Mouse (Mus musculus): ENCODE data around the gene Fam163b. TPM values are rescaled to one million over a fixed set of nuclear protein-coding genes. Genes with fewer than 3 reads are reported as not detected.

The Fam163b gene
- total and polyA plus RNA-seq, 3 experiments, result not detected

DNA sequence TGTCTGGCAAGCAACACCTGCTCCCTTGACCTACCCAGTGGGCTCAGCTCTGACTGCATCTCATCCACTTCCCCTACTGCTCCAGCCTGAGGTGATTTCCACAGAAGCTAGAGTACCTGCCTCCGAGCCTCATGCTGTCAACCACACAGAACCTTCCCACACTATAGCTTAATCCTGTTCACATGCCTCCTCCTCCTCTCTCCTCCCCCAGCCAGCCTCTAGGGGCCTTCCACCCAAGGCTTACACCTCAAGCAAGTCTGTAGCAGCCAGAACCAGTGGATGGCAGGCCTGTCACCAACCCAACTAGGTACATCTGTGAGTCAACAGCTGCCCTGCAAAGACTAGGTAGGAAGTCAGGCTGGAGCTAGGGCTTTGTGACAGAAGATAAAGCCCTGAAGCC is 5.5 kb downstream of the Fam163b start:
- Histone ChIP-seq H3K9ac (ENCODE audit: control insufficient read depth, low read depth, low read length, poor library complexity, severe bottlenecking) (no peak overlapping the region), H3K27ac (ENCODE audit: control insufficient read depth, low read depth, low read length) (no peak overlapping the region), H3K9me3 (replicated peaks; ENCODE audit: insufficient read depth, low read length) (no peaks in the 10 kb centered on the region), H3K27me3 (ENCODE audit: control insufficient read depth in 1 of 2, insufficient read depth in 2 of 2, low read length in 2 of 2) (peaks cover 0 to 14% of the 10 kb centered on the region in 2 experiments; a peak in 3 of 4 replicates), H3K4me3 (ENCODE audit: control insufficient read depth in 1 of 2, insufficient read depth in 1 of 2, low read depth in 2 of 2, low read length in 2 of 2) (no peak overlapping the region), H3K4me1 (ENCODE audit: control insufficient read depth in 1 of 2, insufficient read depth in 2 of 2, low read length in 2 of 2) (no peaks in the 10 kb centered on the region), H3K79me2 (ENCODE audit: control insufficient read depth, insufficient read depth, low read length, poor library complexity) (no peaks in the 10 kb centered on the region), H3K36me3 (ENCODE audit: control insufficient read depth in 1 of 2, insufficient read depth in 2 of 2, low read length in 2 of 2) (no peaks in the 10 kb centered on the region)
- TF ChIP-seq MAX (IDR thresholded peaks at IDR 0.05; ENCODE audit: low read length), result no peak
- TF ChIP-seq KAT2A (conservative IDR thresholded peaks at IDR 0.05; ENCODE audit: low read depth, low read length), result no peak
- TF ChIP-seq MYB (IDR thresholded peaks at IDR 0.05; ENCODE audit: low read depth, low read length), result no peak
- no peak for TF ChIP-seq TAL1 (IDR thresholded peaks at IDR 0.05; ENCODE audit: low read length)
- TF ChIP-seq ZC3H11A (IDR thresholded peaks at IDR 0.05; ENCODE audit: low read depth, low read length), result no peak
- no peak for TF ChIP-seq NELFE (IDR thresholded peaks at IDR 0.05; ENCODE audit: low read depth, low read length)
- TF ChIP-seq MXI1 (IDR thresholded peaks at IDR 0.05; ENCODE audit: low read depth, low read length), result no peak
- no peak for TF ChIP-seq ZMIZ1 (IDR thresholded peaks at IDR 0.05; ENCODE audit: low read depth, low read length)
- TF ChIP-seq TBP (IDR thresholded peaks at IDR 0.05; ENCODE audit: low read depth, low read length), result no peak
- TF ChIP-seq TCF12 (IDR thresholded peaks at IDR 0.05; ENCODE audit: low read depth, low read length), result no peak
- no peak for TF ChIP-seq E2F4 (IDR thresholded peaks at IDR 0.05; ENCODE audit: borderline replicate concordance, low read depth, low read length)
- no peak for DNase-seq (ENCODE audit: low read depth, low spot score)

DNA sequence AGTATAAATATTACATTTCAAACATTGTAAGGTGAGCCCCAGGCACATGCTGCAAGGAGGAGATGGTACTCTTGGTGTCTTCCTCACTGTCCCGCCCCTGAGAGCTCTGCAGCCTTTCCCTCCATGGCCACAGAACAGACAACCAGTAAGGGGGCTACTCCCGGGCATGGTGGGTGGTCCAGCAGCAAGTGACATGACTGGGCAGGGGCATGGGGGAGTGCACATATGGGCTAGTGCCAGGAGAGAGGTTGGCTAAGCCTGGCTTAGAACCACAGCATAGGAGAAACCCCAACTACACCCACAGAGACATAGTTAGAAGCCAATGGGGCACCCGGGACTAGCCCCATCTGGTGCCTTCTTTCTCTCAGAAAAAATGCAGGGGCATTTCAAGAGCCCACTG is 6.0 kb downstream of the Fam163b start:
- Histone ChIP-seq H3K9ac (ENCODE audit: control insufficient read depth, low read depth, low read length, poor library complexity, severe bottlenecking) (no peak overlapping the region), H3K4me1 (ENCODE audit: control insufficient read depth in 1 of 2, insufficient read depth in 2 of 2, low read length in 2 of 2) (no peaks in the 10 kb centered on the region), H3K27ac (ENCODE audit: control insufficient read depth, low read depth, low read length) (no peak overlapping the region), H3K4me3 (ENCODE audit: control insufficient read depth in 1 of 2, insufficient read depth in 1 of 2, low read depth in 2 of 2, low read length in 2 of 2) (no peak overlapping the region), H3K9me3 (replicated peaks; ENCODE audit: insufficient read depth, low read length) (no peaks in the 10 kb centered on the region), H3K36me3 (ENCODE audit: control insufficient read depth in 1 of 2, insufficient read depth in 2 of 2, low read length in 2 of 2) (no peaks in the 10 kb centered on the region), H3K27me3 (ENCODE audit: control insufficient read depth in 1 of 2, insufficient read depth in 2 of 2, low read length in 2 of 2) (peaks cover 0 to 14% of the 10 kb centered on the region in 2 experiments; a peak in 3 of 4 replicates), H3K79me2 (ENCODE audit: control insufficient read depth, insufficient read depth, low read length, poor library complexity) (no peaks in the 10 kb centered on the region)
- DNase-seq (ENCODE audit: low read depth, low spot score), result no peak
- TF ChIP-seq CTCF (IDR thresholded peaks at IDR 0.05 in 2 of 3, conservative IDR thresholded peaks at IDR 0.05 in 1 of 3; ENCODE audit: control insufficient read depth in 1 of 3, insufficient read depth in 1 of 3, low read depth in 2 of 3, low read length in 3 of 3, poor library complexity in 1 of 3, severe bottlenecking in 1 of 3), result no peak
- TF ChIP-seq JUND (IDR thresholded peaks at IDR 0.05; ENCODE audit: low read depth, low read length), result no peak
- no peak for TF ChIP-seq MAZ (IDR thresholded peaks at IDR 0.05; ENCODE audit: low read depth, low read length)
- no peak for TF ChIP-seq GABPA (IDR thresholded peaks at IDR 0.05; ENCODE audit: low read depth, low read length)
- TF ChIP-seq USF1 (IDR thresholded peaks at IDR 0.05; ENCODE audit: low read depth, low read length), result no peak
- no peak for TF ChIP-seq MEF2A (IDR thresholded peaks at IDR 0.05; ENCODE audit: extremely low read depth, insufficient replicate concordance, low read depth, low read length, poor library complexity, severe bottlenecking)
- TF ChIP-seq ZKSCAN1 (IDR thresholded peaks at IDR 0.05; ENCODE audit: low read depth, low read length), result no peak
- no peak for TF ChIP-seq EP300 (IDR thresholded peaks at IDR 0.05; ENCODE audit: low read depth in 1 of 2, low read length in 2 of 2)

Data from MEL (cell line).